Mouse (Mus musculus) hindbrain, embryonic 15.5 days (tissue): ENCODE data around the gene Gpr34. TPM values are rescaled to one million over a fixed set of nuclear protein-coding genes. Genes with fewer than 3 reads are reported as not detected.

Experiments used
- ATAC-seq: fragments of 200-750 bp; cut with Nextera tagmentation; 2 replicates; pipeline ENCODE4 v1.8.0; 2017; ENCODE audit warnings: low read depth, moderate number of reproducible peaks, moderate TSS enrichment; ENCODE audit not compliant: low FRiP score
- H3K27ac ChIP-seq: fragments of 300-500 bp; sonication (generic); replicated peaks from 2 replicates; pipeline ENCODE4 v1.5.1; 2015; ENCODE audit warnings: mild to moderate bottlenecking, inconsistent platforms
- H3K27me3 ChIP-seq: fragments of 300-500 bp; sonication (generic); 2 replicates; pipeline ENCODE4 v1.6.1; 2015; ENCODE audit warnings: control low read depth, inconsistent platforms
- H3K36me3 ChIP-seq: fragments of 300-500 bp; sonication (generic); 2 replicates; pipeline ENCODE4 v1.6.1; 2015; ENCODE audit warnings: control low read depth, inconsistent platforms
- H3K4me1 ChIP-seq: fragments of 300-500 bp; sonication (generic); replicated peaks from 2 replicates; pipeline ENCODE4 v1.6.1; 2015; ENCODE audit warnings: control low read depth, inconsistent platforms
- H3K4me2 ChIP-seq: fragments of 300-500 bp; sonication (generic); 2 replicates; pipeline ENCODE4 v1.6.1; 2015; ENCODE audit warnings: moderate library complexity, mild to moderate bottlenecking, inconsistent platforms
- H3K4me3 ChIP-seq: fragments of 300-500 bp; sonication (generic); 2 replicates; pipeline ENCODE4 v1.5.1; 2015; ENCODE audit warnings: mild to moderate bottlenecking, inconsistent platforms
- H3K9ac ChIP-seq: fragments of 300-500 bp; sonication (generic); 2 replicates; pipeline ENCODE4 v1.6.1; 2015; ENCODE audit warnings: inconsistent platforms
- H3K9me3 ChIP-seq: fragments of 300-500 bp; sonication (generic); 2 replicates; pipeline ENCODE4 v1.6.1; 2016; ENCODE audit warnings: control low read depth, inconsistent platforms
- WGBS: fragments of 180-500 bp; shearing (Covaris S2); methylation state at CpG from one replicate; pipeline ENCODE4 v1.1.7; 2015; 5-methylcytosine and 5-hydroxymethylcytosine counted together
- microRNA-seq: library from miRNA; unstranded; fragments of <30 nt; microRNA quantifications from one replicate; pipeline ENCODE4, GENCODE M21; 2016
- polyA plus RNA-seq: library from polyadenylated mRNA; unstranded; fragments of >200 nt; fragmentation: Nextera tagmentation; extraction: Ambion mirVana; gene quantifications from 2 replicates; pipeline ENCODE4 v1.2.1, GENCODE M21; 2015

Gene Gpr34
- polyA plus RNA-seq, 1 experiment from 2014 or later, result 2.5 TPM

GRCm38 (mm10) chrX:13686589-13686988 lies 54.7 kb downstream of the Gpr34 start:
- no peaks in the 10 kb centered on the region for H3K36me3 ChIP-seq
- H3K27ac ChIP-seq, result no peak overlapping the region
- 100% methylated on average over 1 of the region's 1 CpGs for WGBS
- H3K4me2 ChIP-seq, result no peak overlapping the region
- no peak for ATAC-seq
- H3K9me3 ChIP-seq, result no peaks in the 10 kb centered on the region
- no peaks in the 10 kb centered on the region for H3K27me3 ChIP-seq
- no peak overlapping the region for H3K4me3 ChIP-seq
- H3K4me1 ChIP-seq, result no peaks in the 10 kb centered on the region
- no peak overlapping the region for H3K9ac ChIP-seq

DNA sequence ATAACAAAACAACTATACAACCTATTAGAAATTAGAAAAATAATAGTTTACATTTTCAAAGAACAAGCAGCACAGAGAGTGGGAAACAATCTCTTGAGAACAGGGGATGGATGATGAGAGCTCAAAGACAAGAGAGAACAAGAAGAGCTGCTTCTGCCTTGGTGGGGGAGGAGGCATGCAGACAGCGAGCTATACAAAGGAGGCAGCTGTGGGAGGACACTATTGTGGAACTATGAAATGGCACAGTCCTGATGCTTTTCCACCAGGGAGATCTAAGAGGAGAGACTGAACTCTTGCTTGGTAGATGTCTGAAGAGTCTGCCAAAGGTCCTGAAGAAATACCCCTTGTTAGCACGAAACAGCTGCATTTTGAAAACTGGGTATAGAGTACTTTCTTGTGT lies 56.5 kb downstream of the Gpr34 start:
- Histone ChIP-seq H3K9ac (no peak overlapping the region), H3K36me3 (no peaks in the 10 kb centered on the region), H3K4me2 (no peak overlapping the region), H3K27me3 (no peaks in the 10 kb centered on the region), H3K4me3 (no peak overlapping the region), H3K27ac (no peak overlapping the region), H3K4me1 (no peaks in the 10 kb centered on the region), H3K9me3 (no peaks in the 10 kb centered on the region)
- WGBS, result 33% methylated on average over 2 of the region's 2 CpGs
- ATAC-seq, result no peak

Small RNA genes within 50 kb of the gene (microRNA-seq; reads per million reads assigned to microRNA genes)
- not detected for gene Gm25246

Other genes starting within 250 kb of the Gpr34 start
- 0.31 and 0.35 TPM in 2 replicates for gene Nyx, start 166.0 kb upstream of the Gpr34 start, polyA plus RNA-seq
- 0.19 and 0.50 TPM in 2 replicates for gene Gpr82, start 29.3 kb downstream of the Gpr34 start, polyA plus RNA-seq
- 63.7 and 64.5 TPM in 2 replicates for gene Cask, start 219.3 kb downstream of the Gpr34 start, polyA plus RNA-seq